Mouse (Mus musculus): Measurements from ENCODE around the gene Timm23. TPM values are rescaled to one million over a fixed set of nuclear protein-coding genes. Genes with fewer than 3 reads are reported as not detected.
"Not testable (repeated sequence)": the region's sequence is repeated elsewhere in the genome, so short reads cannot be mapped to it uniquely, and the experiment has no call there.

The Timm23 gene
- total RNA-seq, 2 experiments from 2014 or later, result 72.7 to 74.1 TPM

GRCm38 (mm10) chr14:32136467-32136866 lies 65.2 kb downstream of the Timm23 start:
- not testable (repeated sequence) for DNase-seq (ENCODE audit: low spot score in 2 of 2)

GRCm38 (mm10) chr14:32134293-32134692 lies 67.4 kb downstream of the Timm23 start:
- DNase-seq (ENCODE audit: low spot score in 2 of 2), result no peak

GRCm38 (mm10) chr14:32131836-32132235 lies 69.9 kb downstream of the Timm23 start:
- DNase-seq (ENCODE audit: low spot score in 2 of 2), result no peak

Other genes starting within 250 kb of the Timm23 start
- 1 to 10 TPM; 2.0 to 2.4 TPM for gene Galnt15, start 172.9 kb downstream of the Timm23 start, total RNA-seq (2021)
- gene Oxnad1, start 116.5 kb downstream of the Timm23 start, total RNA-seq (2021), result 10 to 100 TPM; 15.1 to 15.5 TPM
- gene Dph3, start 116.2 kb downstream of the Timm23 start, total RNA-seq (2021), result 10 to 100 TPM; 35.2 to 36.2 TPM
- gene Msmb, start 59.9 kb downstream of the Timm23 start, total RNA-seq (2021), result not detected
- gene Ncoa4, start 42.0 kb downstream of the Timm23 start, total RNA-seq (2021), result 100 to 1,000 TPM; 107 to 112 TPM
- gene Parg, start 51 bp upstream of the Timm23 start, total RNA-seq (2021), result 10 to 100 TPM; 39.2 to 47.4 TPM
- gene Ogdhl, start 120.1 kb upstream of the Timm23 start, total RNA-seq (2021), result 100 to 1,000 TPM; 103 to 111 TPM
- under 1 TPM in 1 of 2 experiments, not detected in 1; 0.52 TPM for gene 1700024G13Rik, start 186.5 kb upstream of the Timm23 start, total RNA-seq (2021)